ENCODE assay signal across 9 mouse cellular contexts in genomic region chr7:141143112-141143511, GRCm38 (mm10). TPM values are rescaled to one million over a fixed set of nuclear protein-coding genes. Genes with fewer than 3 reads are reported as not detected.
DNase-seq lines count a peak whose midpoint lies in the region; ATAC-seq and TF ChIP-seq lines count a peak whose summit lies in the region.
"Had no signal": no experiment of that assay in that cellular context is flagged by ENCODE, and none has a peak within 500 bp of the region (broad histone marks: within the 10 kb centered on the region; RNA-seq: fewer than 3 reads in every experiment).

No protein-coding gene starts in this region.

- no peak for TF ChIP-seq EP300 in liver, embryonic 14.5 days (IDR thresholded peaks at IDR 0.05; ENCODE audit: low read depth)

- TF ChIP-seq CTCF in left cerebral cortex, adult 2 months (IDR thresholded peaks at IDR 0.05) = peak; percentile 58
- peak; percentile 91 for TF ChIP-seq CTCF in liver, embryonic 14.5 days (IDR thresholded peaks at IDR 0.05; ENCODE audit: low read depth)

- no peak overlapping the region for H3K27ac ChIP-seq in left cerebral cortex, adult 2 months
- H3K27ac ChIP-seq in liver, embryonic 14.5 days = peak overlapping the region; percentile 50
- H3K27ac ChIP-seq in forebrain, embryonic 16.5 days (ENCODE audit: low read length) = no peak overlapping the region
- H3K27ac ChIP-seq: macrophage had no signal

- H3K4me1 ChIP-seq in liver, embryonic 14.5 days (replicated peaks; ENCODE audit: control insufficient read depth in 2 of 2, insufficient read depth in 2 of 2, low read length in 1 of 2) = peaks cover 47 to 64% of the 10 kb centered on the region in 2 experiments
- H3K4me1 ChIP-seq in forebrain, embryonic 16.5 days (replicated peaks; ENCODE audit: control insufficient read depth, insufficient read depth, low read length) = no peaks in the 10 kb centered on the region

- H3K9me3 ChIP-seq in liver, embryonic 14.5 days (ENCODE audit: control insufficient read depth, low read length) = no peaks in the 10 kb centered on the region
- no peaks in the 10 kb centered on the region for H3K9me3 ChIP-seq in forebrain, embryonic 16.5 days (ENCODE audit: control insufficient read depth, low read length)

- DNase-seq in left cerebral cortex, adult 2 months (ENCODE audit: extremely low spot score in 1 of 2, low spot score in 2 of 2) = no peak
- no peak for DNase-seq in left cerebral cortex, adult 8-10 months (ENCODE audit: low spot score in 2 of 2)
- DNase-seq in NIH3T3 (ENCODE audit: low read depth) = peak; percentile 36
- DNase-seq in embryo, embryonic 10 days (ENCODE audit: low spot score) = peak; percentile 33
- DNase-seq in liver, embryonic 14.5 days (ENCODE audit: low read depth in 3 of 3, low spot score in 3 of 3) = no peak
- DNase-seq in spleen, postnatal 14 days (ENCODE audit: low spot score in 2 of 2) = peak; percentile 33 to 65
- no peak for DNase-seq in c-Kit-positive CD71-positive TER-119-positive erythroid progenitor cells, embryonic 14.5 days (ENCODE audit: low spot score)

- ATAC-seq in liver, embryonic 14.5 days (ENCODE audit: insufficient read depth) = no peak
- no peak for ATAC-seq in forebrain, embryonic 16.5 days

- H3K36me3 ChIP-seq in liver, embryonic 14.5 days (replicated peaks; ENCODE audit: control insufficient read depth, insufficient read depth, low read depth) = peaks cover 100% of the 10 kb centered on the region
- no peaks in the 10 kb centered on the region for H3K36me3 ChIP-seq in forebrain, embryonic 16.5 days (ENCODE audit: control insufficient read depth, insufficient read depth)

- H3K4me2 ChIP-seq in liver, embryonic 14.5 days (ENCODE audit: low read depth) = no peak overlapping the region
- no peak overlapping the region for H3K4me2 ChIP-seq in forebrain, embryonic 16.5 days (ENCODE audit: low read length)

- intact Hi-C loops in left cerebral cortex, adult 2 months (cut with DNase I) = no loop called here

- H3K4me3 ChIP-seq in left cerebral cortex, adult 2 months = no peak overlapping the region
- H3K4me3 ChIP-seq in liver, embryonic 14.5 days (ENCODE audit: insufficient read depth in 1 of 2, low read depth in 2 of 2, low read length in 2 of 2) = no peak overlapping the region
- no peak overlapping the region for H3K4me3 ChIP-seq in forebrain, embryonic 16.5 days (replicated peaks; ENCODE audit: low read length)

- no peaks in the 10 kb centered on the region for H3K27me3 ChIP-seq in liver, embryonic 14.5 days (ENCODE audit: control insufficient read depth, insufficient read depth, low read length)
- no peaks in the 10 kb centered on the region for H3K27me3 ChIP-seq in forebrain, embryonic 16.5 days (replicated peaks; ENCODE audit: control insufficient read depth, insufficient read depth, low read length)

- 45% methylated on average over 5 of the region's 5 CpGs for WGBS in liver, embryonic 14.5 days (ENCODE audit: insufficient replicate concordance)
- WGBS in forebrain, embryonic 16.5 days = 49% methylated on average over 5 of the region's 5 CpGs

- peak overlapping the region; percentile 13; the same call in 1 of the 2 replicates for H3K9ac ChIP-seq in liver, embryonic 14.5 days (replicated peaks)
- H3K9ac ChIP-seq in forebrain, embryonic 16.5 days (replicated peaks; ENCODE audit: low read depth, low read length) = no peak overlapping the region

RNA-seq across cellular contexts. Expression of gene Ptdss2, which starts 20.9 kb away (rescaled TPM):
- total RNA-seq in left cerebral cortex, adult 2 months (2021) = 10 to 100 TPM; 46.9 to 51.6 TPM
- total RNA-seq in left cerebral cortex, adult 8-10 months (2022) = 10 to 100 TPM; 48.4 to 57.7 (median 52.3) TPM
- polyA plus RNA-seq in liver, embryonic 14.5 days (2012; rRNA removed) = 72.2 and 72.8 TPM in 2 replicates
- polyA plus RNA-seq in liver, embryonic 14.5 days (2014; fragmentation: Nextera tagmentation; extraction: Ambion mirVana) = 111 and 130 TPM in 2 replicates
- polyA plus RNA-seq in forebrain, embryonic 16.5 days (2015; fragmentation: Nextera tagmentation; extraction: Ambion mirVana) = 74.9 and 78.9 TPM in 2 replicates

RNA-seq across cellular contexts. Expression of gene Ano9, which starts 25.5 kb away (rescaled TPM):
- total RNA-seq in left cerebral cortex, adult 2 months (2021) = not detected
- total RNA-seq in left cerebral cortex, adult 8-10 months (2022) = not detected
- 0.30 and 0.53 TPM in 2 replicates for polyA plus RNA-seq in liver, embryonic 14.5 days (2012; rRNA removed)
- polyA plus RNA-seq in liver, embryonic 14.5 days (2014; fragmentation: Nextera tagmentation; extraction: Ambion mirVana) = 0.24 and 0.27 TPM in 2 replicates
- polyA plus RNA-seq in forebrain, embryonic 16.5 days (2015; fragmentation: Nextera tagmentation; extraction: Ambion mirVana) = 0.21 and 0.22 TPM in 2 replicates
- polyA plus RNA-seq: macrophage had no signal

RNA-seq across cellular contexts. Expression of gene Rnh1, which starts 29.5 kb away (rescaled TPM):
- 10 to 100 TPM; 36.5 to 37.3 TPM for total RNA-seq in left cerebral cortex, adult 2 months (2021)
- total RNA-seq in left cerebral cortex, adult 8-10 months (2022) = 10 to 100 TPM; 41.0 to 52.8 (median 44.8) TPM
- polyA plus RNA-seq in liver, embryonic 14.5 days (2012; rRNA removed) = 26.5 and 29.1 TPM in 2 replicates
- 54.6 and 59.7 TPM in 2 replicates for polyA plus RNA-seq in liver, embryonic 14.5 days (2014; fragmentation: Nextera tagmentation; extraction: Ambion mirVana)
- polyA plus RNA-seq in forebrain, embryonic 16.5 days (2015; fragmentation: Nextera tagmentation; extraction: Ambion mirVana) = 41.0 and 45.7 TPM in 2 replicates

RNA-seq across cellular contexts. Expression of gene Sigirr, which starts 42.7 kb away (rescaled TPM):
- 1 to 10 TPM; 1.7 to 3.4 TPM for total RNA-seq in left cerebral cortex, adult 2 months (2021)
- 1 to 10 TPM; 2.3 to 2.6 (median 2.5) TPM for total RNA-seq in left cerebral cortex, adult 8-10 months (2022)
- polyA plus RNA-seq in liver, embryonic 14.5 days (2012; rRNA removed) = 9.8 and 10.8 TPM in 2 replicates
- polyA plus RNA-seq in liver, embryonic 14.5 days (2014; fragmentation: Nextera tagmentation; extraction: Ambion mirVana) = 16.0 and 18.4 TPM in 2 replicates
- polyA plus RNA-seq in forebrain, embryonic 16.5 days (2015; fragmentation: Nextera tagmentation; extraction: Ambion mirVana) = 2.1 TPM in 2 replicates

RNA-seq across cellular contexts. Expression of gene Hras, which starts 50.7 kb away (rescaled TPM):
- total RNA-seq in left cerebral cortex, adult 2 months (2021) = 100 to 1,000 TPM; 219 to 244 TPM
- 100 to 1,000 TPM; 226 to 267 (median 258) TPM for total RNA-seq in left cerebral cortex, adult 8-10 months (2022)
- 50.8 and 66.8 TPM in 2 replicates for polyA plus RNA-seq in liver, embryonic 14.5 days (2012; rRNA removed)
- polyA plus RNA-seq in liver, embryonic 14.5 days (2014; fragmentation: Nextera tagmentation; extraction: Ambion mirVana) = 84.4 and 102 TPM in 2 replicates
- 105 and 113 TPM in 2 replicates for polyA plus RNA-seq in forebrain, embryonic 16.5 days (2015; fragmentation: Nextera tagmentation; extraction: Ambion mirVana)

Comparison
In these comparisons a context has a peak if more than half of its experiments do, and no peak if none do; other contexts are left out.
1. DNase-seq: peak in NIH3T3 (single experiment), embryo, embryonic 10 days (single experiment) and spleen, postnatal 14 days (2 of 2); none in left cerebral cortex, adult 2 months (0 of 2), left cerebral cortex, adult 8-10 months (0 of 2), liver, embryonic 14.5 days (0 of 3) and c-Kit-positive CD71-positive TER-119-positive erythroid progenitor cells, embryonic 14.5 days (single experiment).